Mouse (Mus musculus): ENCODE measurements around the gene Nfatc2. TPM values are rescaled to one million over a fixed set of nuclear protein-coding genes. Genes with fewer than 3 reads are reported as not detected.

The Nfatc2 gene
- polyA plus RNA-seq (2017; shearing (Covaris generic)): 10 to 100 TPM; 21.7 to 24.8 (median 23.1) TPM

GRCm38 (mm10) chr2:168601491-168602386 is at the start of gene Nfatc2:
TSS of gene Nfatc2 (minus strand) at chr2:168601657.
- ATAC-seq: no peak

- ATAC-seq: no peak
Measured at GRCm38 (mm10) chr2:168648171-168648570, 46.7 kb upstream of the Nfatc2 start.

- ATAC-seq: no peak
Measured at GRCm38 (mm10) chr2:168644855-168645254, 43.4 kb upstream of the Nfatc2 start.

- no peak for ATAC-seq
Measured at GRCm38 (mm10) chr2:168643524-168644177, 42.2 kb upstream of the Nfatc2 start.

- ATAC-seq: no peak
Measured at GRCm38 (mm10) chr2:168642187-168642586, 40.7 kb upstream of the Nfatc2 start.

- no peak for ATAC-seq
Measured at GRCm38 (mm10) chr2:168640460-168640859, 39.0 kb upstream of the Nfatc2 start.

GRCm38 (mm10) chr2:168634881-168635280 is 33.4 kb upstream of the Nfatc2 start:
- no peak for ATAC-seq

GRCm38 (mm10) chr2:168633301-168633816 is 31.9 kb upstream of the Nfatc2 start:
- ATAC-seq: no peak

- no peak for ATAC-seq
Measured at GRCm38 (mm10) chr2:168632543-168632942, 31.1 kb upstream of the Nfatc2 start.

GRCm38 (mm10) chr2:168628787-168629186 is 27.3 kb upstream of the Nfatc2 start:
- ATAC-seq: peak; percentile 90

- ATAC-seq: no peak
Measured at GRCm38 (mm10) chr2:168627829-168628770, 26.6 kb upstream of the Nfatc2 start.

- ATAC-seq: no peak
Measured at GRCm38 (mm10) chr2:168626385-168626784, 24.9 kb upstream of the Nfatc2 start.

- no peak for ATAC-seq
Measured at GRCm38 (mm10) chr2:168625091-168625490, 23.6 kb upstream of the Nfatc2 start.

- no peak for ATAC-seq
Measured at GRCm38 (mm10) chr2:168621111-168621802, 19.8 kb upstream of the Nfatc2 start.

- ATAC-seq: no peak
Measured at GRCm38 (mm10) chr2:168618205-168618717, 16.8 kb upstream of the Nfatc2 start.

- no peak for ATAC-seq
Measured at GRCm38 (mm10) chr2:168615160-168615559, 13.7 kb upstream of the Nfatc2 start.

- no peak for ATAC-seq
Measured at GRCm38 (mm10) chr2:168614170-168614872, 12.9 kb upstream of the Nfatc2 start.

- no peak for ATAC-seq
Measured at GRCm38 (mm10) chr2:168613092-168613880, 11.8 kb upstream of the Nfatc2 start.

GRCm38 (mm10) chr2:168610941-168611340 is 9.5 kb upstream of the Nfatc2 start:
- ATAC-seq: no peak

GRCm38 (mm10) chr2:168609653-168610248 is 8.3 kb upstream of the Nfatc2 start:
- ATAC-seq: no peak

Measured in inflammation-experienced regulatory T-cells, adult 6 months (primary cell).